Mouse (Mus musculus) MN1 (cell line): Measurements from ENCODE around the gene Cypt1.

ENCODE experiments used
- DNase-seq: peaks from one replicate; pipeline ENCODE4 v3.0.0-alpha.2; 2016; ENCODE audit warnings: low spot score

Gene Cypt1

GRCm38 (mm10) chrX:16522569-16522968, at the start of gene Cypt1:
TSS of gene Cypt1 (plus strand) at chrX:16522869.
- DNase-seq: no peak

GRCm38 (mm10) chrX:16546806-16547205, 24.1 kb downstream of the Cypt1 start:
- no peak for DNase-seq

DNA sequence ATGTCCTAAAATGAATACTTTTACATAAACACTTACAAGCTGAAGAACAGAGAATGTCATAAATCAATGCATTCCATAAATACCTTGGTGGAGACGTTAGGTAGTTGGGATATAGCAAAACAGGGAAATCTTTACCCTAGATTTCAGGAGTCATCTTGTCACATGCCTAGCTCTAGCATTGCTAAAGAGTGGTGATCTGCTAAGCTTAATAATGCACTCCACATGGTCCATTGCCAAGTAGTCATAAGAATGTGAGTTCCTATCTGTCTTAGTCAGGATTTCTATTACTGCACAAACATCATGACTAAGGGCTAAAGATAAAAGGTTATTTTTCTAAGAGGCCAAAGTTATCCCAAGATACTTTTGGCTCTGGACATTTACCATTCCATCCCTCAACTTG, 34.4 kb downstream of the Cypt1 start:
- DNase-seq: no peak

DNA sequence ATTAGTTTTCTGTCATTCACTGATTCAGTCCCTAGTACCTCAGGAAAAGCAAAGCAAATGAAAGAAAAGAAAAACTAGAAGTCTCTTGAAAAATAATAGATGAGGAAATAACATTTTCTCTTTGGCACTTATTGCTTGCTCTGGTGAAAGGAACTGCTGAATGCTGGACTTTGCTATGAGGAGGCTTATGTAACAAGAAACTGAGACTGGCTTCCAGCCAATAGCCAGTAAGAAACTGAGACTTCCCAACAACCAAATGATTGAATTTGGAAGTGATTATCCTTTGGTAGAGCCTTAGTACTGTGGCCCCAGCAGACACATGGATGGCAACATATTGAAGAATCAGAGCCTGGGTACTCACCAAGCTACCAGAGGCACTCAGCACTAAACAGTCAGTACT, 35.8 kb downstream of the Cypt1 start:
- no peak for DNase-seq
